Mouse (Mus musculus) myocyte (in vitro differentiated cells): ENCODE data around the gene Exph5.

Experiments used
- CEBPB ChIP-seq: IDR thresholded peaks from 2 replicates; pipeline ENCODE4 v1.6.1; 2011; ENCODE audit warnings: mild to moderate bottlenecking, moderate library complexity; ENCODE audit not compliant: poor library complexity, insufficient read depth, severe bottlenecking
- E2F4 ChIP-seq: IDR thresholded peaks from one replicate; pipeline ENCODE4 v1.6.1; 2011; ENCODE audit warnings: mild to moderate bottlenecking, control low read depth, moderate library complexity; ENCODE audit not compliant: insufficient read depth
- MAX ChIP-seq: IDR thresholded peaks from one replicate; pipeline ENCODE4 v1.6.1; 2011; ENCODE audit warnings: low read depth, mild to moderate bottlenecking, control low read depth
- MYOD1 ChIP-seq, 3 experiments: IDR thresholded peaks; one replicate each; pipeline ENCODE4 v1.6.1; 2011; ENCODE audit warnings: control low read depth in 2 of 3, low read depth in 2 of 3, mild to moderate bottlenecking in 2 of 3, moderate library complexity in 1 of 3; ENCODE audit not compliant: insufficient read length in 2 of 3, control insufficient read depth in 1 of 3
- MYOG ChIP-seq, 3 experiments: IDR thresholded peaks; one replicate each; pipeline ENCODE4 v1.6.1; 2011; ENCODE audit warnings: control low read depth in 2 of 3, low read depth in 2 of 3, mild to moderate bottlenecking in 2 of 3; ENCODE audit not compliant: insufficient read length in 2 of 3, control insufficient read depth in 1 of 3, insufficient read depth in 1 of 3
- POLR2A ChIP-seq: IDR thresholded peaks from one replicate; pipeline ENCODE4 v1.6.1; 2011; ENCODE audit warnings: low read depth, mild to moderate bottlenecking, control low read depth, moderate library complexity; ENCODE audit not compliant: insufficient read length
- POLR2AphosphoS2 ChIP-seq: IDR thresholded peaks from one replicate; pipeline ENCODE4 v1.6.1; 2011; ENCODE audit warnings: low read depth, control low read depth; ENCODE audit not compliant: insufficient read length
- REST ChIP-seq: IDR thresholded peaks from one replicate; pipeline ENCODE4 v1.6.1; 2011; ENCODE audit warnings: mild to moderate bottlenecking, control low read depth, moderate library complexity; ENCODE audit not compliant: insufficient read depth, insufficient read length
- SRF ChIP-seq: IDR thresholded peaks from one replicate; pipeline ENCODE4 v1.6.1; 2011; ENCODE audit warnings: low read depth; ENCODE audit not compliant: control insufficient read depth, insufficient read length
- TCF12 ChIP-seq: IDR thresholded peaks from one replicate; pipeline ENCODE4 v1.6.1; 2011; ENCODE audit warnings: mild to moderate bottlenecking, control low read depth; ENCODE audit not compliant: poor library complexity, insufficient read depth, severe bottlenecking
- TCF3 ChIP-seq: IDR thresholded peaks from one replicate; pipeline ENCODE4 v1.6.1; 2011; ENCODE audit warnings: low read depth, control low read depth; ENCODE audit not compliant: insufficient read length
- USF1 ChIP-seq: IDR thresholded peaks from one replicate; pipeline ENCODE4 v1.6.1; 2011; ENCODE audit warnings: low read depth, mild to moderate bottlenecking, control low read depth, moderate library complexity

- TF ChIP-seq POLR2A, result no peak
- TF ChIP-seq MYOG (IDR thresholded peaks at IDR 0.05; ENCODE audit: control insufficient read depth in 1 of 3, insufficient read depth in 1 of 3, insufficient read length in 2 of 3, low read depth in 2 of 3), result no peak
- TF ChIP-seq SRF, result no peak
- no peak for TF ChIP-seq USF1
- no peak for TF ChIP-seq TCF3
- TF ChIP-seq POLR2AphosphoS2, result no peak
- no peak for TF ChIP-seq MAX
- no peak for TF ChIP-seq E2F4
- no peak for TF ChIP-seq TCF12
- TF ChIP-seq MYOD1 (IDR thresholded peaks at IDR 0.05; ENCODE audit: control insufficient read depth in 1 of 3, insufficient read length in 2 of 3, low read depth in 2 of 3), result no peak
- no peak for TF ChIP-seq CEBPB
- no peak for TF ChIP-seq REST
Measured at GRCm38 (mm10) chr9:53350331-53350730, 48.9 kb downstream of the Exph5 start.
